Mouse (Mus musculus) neural tube, embryonic 11.5 days (tissue): Measurements from ENCODE around the gene Fndc3b. TPM values are rescaled to one million over a fixed set of nuclear protein-coding genes. Genes with fewer than 3 reads are reported as not detected.

Experiments used
- ATAC-seq: fragments of 200-750 bp; cut with Nextera tagmentation; 2 replicates; pipeline ENCODE4 v1.8.0; 2017; ENCODE audit warnings: moderate number of reproducible peaks, mild to moderate bottlenecking, moderate TSS enrichment, moderate library complexity; ENCODE audit not compliant: insufficient read depth, low FRiP score, low TSS enrichment
- DNase-seq: peaks from one replicate; pipeline ENCODE4 v3.0.0-alpha.2; 2015; ENCODE audit warnings: low spot score
- H3K27ac ChIP-seq: fragments of 300-500 bp; sonication (generic); 2 replicates; pipeline ENCODE4 v1.5.1; 2014; ENCODE audit warnings: low read depth, mild to moderate bottlenecking, low read length
- H3K27me3 ChIP-seq: fragments of 300-500 bp; sonication (generic); 2 replicates; pipeline ENCODE4 v1.6.1; 2014; ENCODE audit warnings: mild to moderate bottlenecking, low read length, mixed read lengths; ENCODE audit not compliant: control insufficient read depth, insufficient read depth
- H3K36me3 ChIP-seq: fragments of 300-500 bp; sonication (generic); 2 replicates; pipeline ENCODE4 v1.6.1; 2014; ENCODE audit warnings: mild to moderate bottlenecking, low read length, moderate library complexity, mixed read lengths; ENCODE audit not compliant: control insufficient read depth, insufficient read depth
- H3K4me1 ChIP-seq: fragments of 300-500 bp; sonication (generic); 2 replicates; pipeline ENCODE4 v1.6.1; 2014; ENCODE audit warnings: low read length, mixed read lengths; ENCODE audit not compliant: control insufficient read depth, insufficient read depth
- H3K4me2 ChIP-seq: fragments of 300-500 bp; sonication (generic); 2 replicates; pipeline ENCODE4 v1.6.1; 2014; ENCODE audit warnings: low read depth, mild to moderate bottlenecking, moderate library complexity
- H3K4me3 ChIP-seq: fragments of 300-500 bp; sonication (generic); 2 replicates; pipeline ENCODE4 v1.5.1; 2014; ENCODE audit warnings: low read depth, low read length
- H3K9ac ChIP-seq: fragments of 300-500 bp; sonication (generic); 2 replicates; pipeline ENCODE4 v1.6.1; 2014; ENCODE audit warnings: mild to moderate bottlenecking, low read length
- H3K9me3 ChIP-seq: fragments of 300-500 bp; sonication (generic); 2 replicates; pipeline ENCODE4 v1.6.1; 2016; ENCODE audit warnings: low read length; ENCODE audit not compliant: control insufficient read depth
- WGBS: fragments of 180-500 bp; shearing (Covaris S2); extraction: QIAGEN DNeasy Blood & Tissue Kit; methylation state at CpG from one replicate; pipeline ENCODE4 v1.1.7; 2014; 5-methylcytosine and 5-hydroxymethylcytosine counted together
- polyA plus RNA-seq: library from polyadenylated mRNA; unstranded; fragments of >200 nt; fragmentation: Nextera tagmentation; extraction: Ambion mirVana; gene quantifications from 2 replicates; pipeline ENCODE4 v1.2.1, GENCODE M21; 2014

The Fndc3b gene
- polyA plus RNA-seq, 1 experiment from 2014 or later, result 12.9 TPM

- ATAC-seq, result no peak
- no peaks in the 10 kb centered on the region for H3K36me3 ChIP-seq
- no peak for DNase-seq
- no peaks in the 10 kb centered on the region for H3K27me3 ChIP-seq
- H3K27ac ChIP-seq, result no peak overlapping the region
- no peak overlapping the region for H3K4me3 ChIP-seq
- H3K9ac ChIP-seq, result no peak overlapping the region
- no peak overlapping the region for H3K4me2 ChIP-seq
- no peaks in the 10 kb centered on the region for H3K9me3 ChIP-seq
- H3K4me1 ChIP-seq, result no peaks in the 10 kb centered on the region
- 91% methylated on average over 8 of the region's 8 CpGs for WGBS
Measured at GRCm38 (mm10) chr3:27626301-27626700, 84.8 kb downstream of the Fndc3b start.

GRCm38 (mm10) chr3:27625592-27625985, 85.5 kb downstream of the Fndc3b start:
- Histone ChIP-seq H3K27me3 (no peaks in the 10 kb centered on the region), H3K9me3 (no peaks in the 10 kb centered on the region), H3K4me3 (no peak overlapping the region), H3K4me1 (no peaks in the 10 kb centered on the region), H3K27ac (no peak overlapping the region), H3K36me3 (no peaks in the 10 kb centered on the region), H3K9ac (no peak overlapping the region), H3K4me2 (no peak overlapping the region)
- WGBS, result 96% methylated on average over 8 of the region's 8 CpGs
- no peak for DNase-seq
- ATAC-seq, result no peak

GRCm38 (mm10) chr3:27624974-27625591, 86.0 kb downstream of the Fndc3b start:
- ATAC-seq (no peak), DNase-seq (no peak)
- WGBS, result 90% methylated on average over 12 of the region's 12 CpGs
- H3K9me3 ChIP-seq, result no peaks in the 10 kb centered on the region
- no peak overlapping the region for H3K4me2 ChIP-seq
- H3K27me3 ChIP-seq, result no peaks in the 10 kb centered on the region
- no peaks in the 10 kb centered on the region for H3K4me1 ChIP-seq
- no peaks in the 10 kb centered on the region for H3K36me3 ChIP-seq
- H3K4me3 ChIP-seq, result no peak overlapping the region
- no peak overlapping the region for H3K9ac ChIP-seq
- no peak overlapping the region for H3K27ac ChIP-seq

GRCm38 (mm10) chr3:27622451-27622850, 88.7 kb downstream of the Fndc3b start:
- Histone ChIP-seq H3K27ac (no peak overlapping the region), H3K4me2 (no peak overlapping the region), H3K9ac (no peak overlapping the region), H3K36me3 (no peaks in the 10 kb centered on the region), H3K27me3 (no peaks in the 10 kb centered on the region), H3K9me3 (no peaks in the 10 kb centered on the region), H3K4me3 (no peak overlapping the region), H3K4me1 (no peaks in the 10 kb centered on the region)
- ATAC-seq, result no peak
- WGBS, result 79% methylated on average over 4 of the region's 4 CpGs
- no peak for DNase-seq

DNA sequence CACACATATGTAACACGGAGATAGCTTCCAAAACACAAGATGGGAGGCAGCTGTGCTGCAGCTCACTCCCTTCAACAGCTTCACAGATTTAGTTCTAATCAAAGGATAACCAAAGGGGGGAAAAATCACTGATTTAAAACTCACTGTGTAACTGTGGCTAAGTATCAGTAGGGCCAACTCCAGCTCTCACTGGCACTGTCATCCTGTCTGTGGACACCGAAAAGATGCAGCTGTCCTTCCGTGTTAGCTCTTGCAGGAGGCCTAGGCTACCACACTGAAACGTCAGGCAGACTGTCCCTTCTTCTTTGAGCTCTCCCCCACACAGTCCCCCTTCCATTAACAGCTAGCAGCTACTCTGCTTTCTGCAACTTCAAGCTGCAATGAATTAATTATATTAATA, 89.9 kb downstream of the Fndc3b start:
- Histone ChIP-seq H3K4me3 (no peak overlapping the region), H3K9ac (no peak overlapping the region), H3K9me3 (no peaks in the 10 kb centered on the region), H3K27me3 (no peaks in the 10 kb centered on the region), H3K4me1 (no peaks in the 10 kb centered on the region), H3K36me3 (no peaks in the 10 kb centered on the region), H3K27ac (no peak overlapping the region), H3K4me2 (no peak overlapping the region)
- WGBS, result 85% methylated on average over 4 of the region's 4 CpGs
- DNase-seq (no peak), ATAC-seq (no peak)

DNA sequence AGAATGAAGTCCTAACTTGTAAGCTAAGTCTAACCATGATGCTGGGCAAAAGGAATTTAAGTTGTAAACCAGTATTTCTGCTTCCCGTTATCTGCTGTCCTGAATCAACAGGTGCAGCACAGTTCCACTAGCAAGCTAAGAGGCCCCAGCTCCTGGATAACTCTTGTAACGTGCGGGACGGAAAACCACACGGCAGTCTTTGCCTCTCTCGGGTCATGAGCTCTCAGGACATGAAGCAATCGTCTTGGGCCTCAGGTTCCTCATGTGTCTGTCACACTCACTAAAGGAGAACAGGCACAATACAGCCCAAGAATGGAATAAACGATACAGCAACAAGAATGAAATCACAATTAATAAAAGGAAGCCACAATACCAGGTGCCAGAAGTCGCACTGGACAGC, 93.4 kb downstream of the Fndc3b start:
- 83% methylated on average over 9 of the region's 9 CpGs for WGBS
- ATAC-seq (no peak), DNase-seq (no peak)
- Histone ChIP-seq H3K4me2 (no peak overlapping the region), H3K27me3 (no peaks in the 10 kb centered on the region), H3K4me1 (peaks cover 3% of the 10 kb centered on the region; the same call in 1 of the 2 replicates), H3K4me3 (no peak overlapping the region), H3K9ac (no peak overlapping the region), H3K9me3 (no peaks in the 10 kb centered on the region), H3K27ac (no peak overlapping the region), H3K36me3 (no peaks in the 10 kb centered on the region)

GRCm38 (mm10) chr3:27617237-27617499, 93.9 kb downstream of the Fndc3b start:
- WGBS, result 96% methylated on average over 1 of the region's 1 CpGs
- Histone ChIP-seq H3K4me3 (no peak overlapping the region), H3K36me3 (no peaks in the 10 kb centered on the region), H3K9ac (no peak overlapping the region), H3K9me3 (no peaks in the 10 kb centered on the region), H3K4me1 (peaks cover 3% of the 10 kb centered on the region; the same call in 1 of the 2 replicates), H3K27me3 (no peaks in the 10 kb centered on the region), H3K27ac (no peak overlapping the region), H3K4me2 (no peak overlapping the region)
- no peak for ATAC-seq
- DNase-seq, result no peak

GRCm38 (mm10) chr3:27616421-27617236, 94.5 kb downstream of the Fndc3b start:
- no peaks in the 10 kb centered on the region for H3K9me3 ChIP-seq
- no peak overlapping the region for H3K27ac ChIP-seq
- 77% methylated on average over 19 of the region's 19 CpGs for WGBS
- H3K36me3 ChIP-seq, result no peaks in the 10 kb centered on the region
- DNase-seq (no peak), ATAC-seq (no peak)
- no peak overlapping the region for H3K9ac ChIP-seq
- H3K4me2 ChIP-seq, result no peak overlapping the region
- no peaks in the 10 kb centered on the region for H3K27me3 ChIP-seq
- peaks cover 3% of the 10 kb centered on the region; the same call in 1 of the 2 replicates for H3K4me1 ChIP-seq
- no peak overlapping the region for H3K4me3 ChIP-seq

DNA sequence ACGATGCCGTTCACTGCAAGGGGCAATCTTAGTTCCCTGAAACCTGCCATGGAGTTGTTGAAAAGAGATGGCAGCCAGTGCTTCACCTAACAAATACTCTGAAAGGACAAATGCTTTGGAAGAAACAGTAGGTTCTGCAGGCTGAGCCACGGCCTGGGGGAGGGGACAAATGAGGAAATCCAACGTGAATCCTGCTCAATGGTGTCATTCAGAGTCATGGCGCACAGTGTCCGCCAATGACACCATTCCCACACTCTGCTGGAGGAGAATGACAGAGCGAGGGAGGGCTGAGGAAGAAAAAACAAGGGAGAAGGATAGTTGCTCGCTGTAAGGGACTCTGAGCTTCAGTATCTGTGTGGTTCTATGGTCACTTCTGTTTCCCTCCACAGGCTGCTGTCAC, 95.6 kb downstream of the Fndc3b start:
- Histone ChIP-seq H3K9ac (no peak overlapping the region), H3K4me2 (no peak overlapping the region), H3K27me3 (no peaks in the 10 kb centered on the region), H3K27ac (no peak overlapping the region), H3K36me3 (no peaks in the 10 kb centered on the region), H3K4me1 (peaks cover 3% of the 10 kb centered on the region; the same call in 1 of the 2 replicates), H3K9me3 (no peaks in the 10 kb centered on the region), H3K4me3 (no peak overlapping the region)
- WGBS, result 66% methylated on average over 8 of the region's 8 CpGs
- ATAC-seq (no peak), DNase-seq (peak; percentile 24)
